Mouse (Mus musculus): ENCODE measurements around the gene Vhl. TPM values are rescaled to one million over a fixed set of nuclear protein-coding genes. Genes with fewer than 3 reads are reported as not detected.

The Vhl gene
- total and polyA plus RNA-seq, 2 experiments from 2014 or later = 64.9 to 86.1 TPM

GRCm38 (mm10) chr6:113661353-113662241 lies 37.8 kb downstream of the Vhl start:
- ATAC-seq (ENCODE audit: low FRiP score) (no peak), DNase-seq (ENCODE audit: low spot score) (no peak)
- Histone ChIP-seq H3K4me3 (ENCODE audit: low read depth, low read length) (no peak overlapping the region), H3K9ac (replicated peaks; ENCODE audit: low read length, poor library complexity, severe bottlenecking) (no peak overlapping the region), H3K36me3 (ENCODE audit: insufficient read depth, low read length) (no peaks in the 10 kb centered on the region), H3K4me2 (ENCODE audit: low read depth, low read length, poor library complexity, severe bottlenecking) (no peak overlapping the region), H3K27ac (ENCODE audit: low read depth, low read length) (no peak overlapping the region), H3K9me3 (ENCODE audit: low read length) (no peaks in the 10 kb centered on the region), H3K27me3 (ENCODE audit: insufficient read depth, low read length) (no peaks in the 10 kb centered on the region), H3K4me1 (ENCODE audit: insufficient read depth, low read length) (no peaks in the 10 kb centered on the region)
- 56% methylated on average over 12 of the region's 12 CpGs for WGBS
- TF ChIP-seq CTCF (IDR thresholded peaks at IDR 0.05) = no peak

- Histone ChIP-seq H3K27me3 (ENCODE audit: insufficient read depth, low read length) (no peaks in the 10 kb centered on the region), H3K9ac (replicated peaks; ENCODE audit: low read length, poor library complexity, severe bottlenecking) (no peak overlapping the region), H3K4me2 (ENCODE audit: low read depth, low read length, poor library complexity, severe bottlenecking) (no peak overlapping the region), H3K4me3 (ENCODE audit: low read depth, low read length) (no peak overlapping the region), H3K36me3 (ENCODE audit: insufficient read depth, low read length) (no peaks in the 10 kb centered on the region), H3K4me1 (ENCODE audit: insufficient read depth, low read length) (no peaks in the 10 kb centered on the region), H3K27ac (ENCODE audit: low read depth, low read length) (no peak overlapping the region), H3K9me3 (ENCODE audit: low read length) (no peaks in the 10 kb centered on the region)
- TF ChIP-seq CTCF (IDR thresholded peaks at IDR 0.05) = no peak
- ATAC-seq (ENCODE audit: low FRiP score) (no peak), DNase-seq (ENCODE audit: low spot score) (no peak)
- WGBS = 93% methylated on average over 8 of the region's 8 CpGs
Observed at GRCm38 (mm10) chr6:113662964-113663700, 39.4 kb downstream of the Vhl start.

GRCm38 (mm10) chr6:113664305-113664704 lies 40.5 kb downstream of the Vhl start:
- H3K27ac ChIP-seq (ENCODE audit: low read depth, low read length) = no peak overlapping the region
- ATAC-seq (ENCODE audit: low FRiP score) (no peak), DNase-seq (ENCODE audit: low spot score) (no peak)
- no peaks in the 10 kb centered on the region for H3K27me3 ChIP-seq (ENCODE audit: insufficient read depth, low read length)
- 91% methylated on average over 7 of the region's 7 CpGs for WGBS
- H3K4me1 ChIP-seq (ENCODE audit: insufficient read depth, low read length) = no peaks in the 10 kb centered on the region
- H3K9me3 ChIP-seq (ENCODE audit: low read length) = no peaks in the 10 kb centered on the region
- H3K9ac ChIP-seq (replicated peaks; ENCODE audit: low read length, poor library complexity, severe bottlenecking) = no peak overlapping the region
- no peak overlapping the region for H3K4me3 ChIP-seq (ENCODE audit: low read depth, low read length)
- TF ChIP-seq CTCF (IDR thresholded peaks at IDR 0.05) = no peak
- no peak overlapping the region for H3K4me2 ChIP-seq (ENCODE audit: low read depth, low read length, poor library complexity, severe bottlenecking)
- no peaks in the 10 kb centered on the region for H3K36me3 ChIP-seq (ENCODE audit: insufficient read depth, low read length)

DNA sequence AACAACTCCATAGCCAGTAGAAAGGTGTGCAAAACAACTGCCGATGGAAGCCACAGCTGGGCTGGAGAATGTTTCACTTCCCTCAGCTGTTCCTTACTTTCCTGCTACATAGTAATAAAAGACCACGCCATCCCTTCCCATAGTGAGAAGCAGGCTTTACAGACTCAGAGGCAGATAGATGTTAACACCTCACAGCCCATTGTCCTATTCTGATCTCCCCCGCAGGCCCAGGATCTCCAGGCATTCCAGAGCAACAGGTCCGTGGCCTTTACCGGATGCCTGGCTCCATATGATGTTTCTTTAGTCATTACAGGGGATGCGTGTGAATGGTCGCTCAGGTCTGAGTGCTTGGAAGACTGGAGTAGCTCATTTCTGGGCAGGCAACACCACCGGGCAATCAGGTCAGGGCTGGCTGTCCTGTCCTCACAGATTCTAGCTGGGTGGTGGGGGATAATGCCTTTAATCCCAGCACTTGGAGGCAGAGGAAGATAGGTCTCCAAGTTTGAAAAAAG lies 43.9 kb downstream of the Vhl start:
- H3K4me3 ChIP-seq (ENCODE audit: low read depth, low read length) = no peak overlapping the region
- no peaks in the 10 kb centered on the region for H3K27me3 ChIP-seq (ENCODE audit: insufficient read depth, low read length)
- 67% methylated on average over 8 of the region's 8 CpGs for WGBS
- ATAC-seq (ENCODE audit: low FRiP score) (no peak), DNase-seq (ENCODE audit: low spot score) (no peak)
- H3K4me1 ChIP-seq (ENCODE audit: insufficient read depth, low read length) = no peaks in the 10 kb centered on the region
- no peak overlapping the region for H3K9ac ChIP-seq (replicated peaks; ENCODE audit: low read length, poor library complexity, severe bottlenecking)
- no peak overlapping the region for H3K27ac ChIP-seq (ENCODE audit: low read depth, low read length)
- no peak for TF ChIP-seq CTCF (IDR thresholded peaks at IDR 0.05)
- no peaks in the 10 kb centered on the region for H3K9me3 ChIP-seq (ENCODE audit: low read length)
- H3K36me3 ChIP-seq (ENCODE audit: insufficient read depth, low read length) = no peaks in the 10 kb centered on the region
- H3K4me2 ChIP-seq (ENCODE audit: low read depth, low read length, poor library complexity, severe bottlenecking) = no peak overlapping the region

- Histone ChIP-seq H3K36me3 (ENCODE audit: insufficient read depth, low read length) (no peaks in the 10 kb centered on the region), H3K27ac (ENCODE audit: low read depth, low read length) (no peak overlapping the region), H3K4me1 (ENCODE audit: insufficient read depth, low read length) (no peaks in the 10 kb centered on the region), H3K9me3 (ENCODE audit: low read length) (no peaks in the 10 kb centered on the region), H3K4me2 (ENCODE audit: low read depth, low read length, poor library complexity, severe bottlenecking) (no peak overlapping the region), H3K27me3 (ENCODE audit: insufficient read depth, low read length) (no peaks in the 10 kb centered on the region), H3K9ac (replicated peaks; ENCODE audit: low read length, poor library complexity, severe bottlenecking) (no peak overlapping the region), H3K4me3 (ENCODE audit: low read depth, low read length) (no peak overlapping the region)
- ATAC-seq (ENCODE audit: low FRiP score) = no peak
- TF ChIP-seq CTCF (IDR thresholded peaks at IDR 0.05) = no peak
- WGBS = 56% methylated on average over 15 of the region's 15 CpGs
- no peak for DNase-seq (ENCODE audit: low spot score)
Observed at GRCm38 (mm10) chr6:113668287-113669154, 44.8 kb downstream of the Vhl start.

Measured in midbrain, postnatal 0 days (tissue).